Mouse (Mus musculus) kidney, adult 18-20 months (tissue): ENCODE results near the gene Vegfb.
A peak's percentile ranks its signal among the peaks of the same experiment; 100 is the strongest.
"Not testable (repeated sequence)": the region's sequence is repeated elsewhere in the genome, so short reads cannot be mapped to it uniquely, and the experiment has no call there.

Experiments
- DNase-seq: peaks from one replicate; pipeline ENCODE4 v3.0.0; 2021

Gene Vegfb

GRCm38 (mm10) chr19:6991166-6991565 lies 3.7 kb upstream of the Vegfb start:
- not testable (repeated sequence) for DNase-seq

GRCm38 (mm10) chr19:6990712-6991111 lies 3.3 kb upstream of the Vegfb start:
- no peak for DNase-seq

GRCm38 (mm10) chr19:6989251-6989650 lies 1.8 kb upstream of the Vegfb start:
- no peak for DNase-seq

- DNase-seq: no peak
Measured at GRCm38 (mm10) chr19:6987904-6988285, 444 bp upstream of the Vegfb start.

GRCm38 (mm10) chr19:6985951-6986708 lies 1.3 kb downstream of the Vegfb start:
- no peak for DNase-seq

GRCm38 (mm10) chr19:6985300-6985699 lies 2.2 kb downstream of the Vegfb start:
- no peak for DNase-seq

- DNase-seq: no peak
Measured at GRCm38 (mm10) chr19:6983621-6984020, 3.8 kb downstream of the Vegfb start.

GRCm38 (mm10) chr19:6981465-6981864 lies 6.0 kb downstream of the Vegfb start:
- DNase-seq: no peak

- DNase-seq: peak; percentile 99
Measured at GRCm38 (mm10) chr19:6980381-6981093, 6.9 kb downstream of the Vegfb start, which contains the start of gene Fkbp2. TSS of gene Fkbp2 (minus strand) at chr19:6980501.

- DNase-seq: peak; percentile 99
Measured at GRCm38 (mm10) chr19:6979486-6980380, 7.7 kb downstream of the Vegfb start.

GRCm38 (mm10) chr19:6979001-6979479 lies 8.4 kb downstream of the Vegfb start:
- no peak for DNase-seq

- DNase-seq: no peak
Measured at GRCm38 (mm10) chr19:6978639-6978974, 8.8 kb downstream of the Vegfb start.

GRCm38 (mm10) chr19:6977759-6978638 lies 9.5 kb downstream of the Vegfb start:
- no peak for DNase-seq

- peak; percentile 65 for DNase-seq
Measured at GRCm38 (mm10) chr19:6975537-6976521, 11.6 kb downstream of the Vegfb start, which contains the start of gene Plcb3. TSS of gene Plcb3 (minus strand) at chr19:6976470.

- peak; percentile 76 for DNase-seq
Measured at GRCm38 (mm10) chr19:6974211-6975205, 12.9 kb downstream of the Vegfb start, which contains the start of gene Ppp1r14b. TSS of gene Ppp1r14b (plus strand) at chr19:6974968.

- no peak for DNase-seq
Measured at GRCm38 (mm10) chr19:6973581-6974190, 13.8 kb downstream of the Vegfb start.

- DNase-seq: no peak
Measured at GRCm38 (mm10) chr19:6972247-6972917, 15.1 kb downstream of the Vegfb start.

- DNase-seq: no peak
Measured at GRCm38 (mm10) chr19:6971644-6972043, 15.8 kb downstream of the Vegfb start.
